Mouse (Mus musculus): ENCODE measurements around the gene Il11ra1.
"Not testable (repeated sequence)": the region's sequence is repeated elsewhere in the genome, so short reads cannot be mapped to it uniquely, and the experiment has no call there.

The Il11ra1 gene

GRCm38 (mm10) chr4:41699783-41700182 lies at the start of gene Il11ra1:
Gene Il11ra1 (plus strand): TSS chr4:41699989.
- not testable (repeated sequence) for DNase-seq

- DNase-seq, result peak; percentile 89
Observed at GRCm38 (mm10) chr4:41653296-41653695, 46.5 kb upstream of the Il11ra1 start.

GRCm38 (mm10) chr4:41653730-41654129 lies 46.1 kb upstream of the Il11ra1 start:
- DNase-seq, result no peak

DNA sequence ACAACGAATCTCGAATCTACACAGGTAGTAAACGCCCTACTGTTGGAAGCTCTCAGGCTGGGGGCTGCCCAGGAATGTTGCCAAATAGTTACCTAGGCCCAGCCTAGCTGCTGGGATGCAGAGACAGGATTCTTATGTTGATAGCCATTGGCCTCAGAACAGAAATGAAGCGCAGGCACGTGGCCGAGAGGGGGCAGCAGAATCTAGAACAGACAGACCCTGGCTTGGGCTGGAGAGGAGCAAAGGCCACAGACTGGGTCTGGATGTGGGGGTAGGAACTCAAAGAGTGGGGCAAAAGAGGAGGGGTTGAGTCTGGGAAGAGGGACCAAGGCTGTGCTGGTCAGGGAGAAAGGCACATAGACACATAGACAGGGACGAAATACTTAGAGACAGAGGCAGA lies 45.6 kb upstream of the Il11ra1 start:
- peak; percentile 82 for DNase-seq

DNA sequence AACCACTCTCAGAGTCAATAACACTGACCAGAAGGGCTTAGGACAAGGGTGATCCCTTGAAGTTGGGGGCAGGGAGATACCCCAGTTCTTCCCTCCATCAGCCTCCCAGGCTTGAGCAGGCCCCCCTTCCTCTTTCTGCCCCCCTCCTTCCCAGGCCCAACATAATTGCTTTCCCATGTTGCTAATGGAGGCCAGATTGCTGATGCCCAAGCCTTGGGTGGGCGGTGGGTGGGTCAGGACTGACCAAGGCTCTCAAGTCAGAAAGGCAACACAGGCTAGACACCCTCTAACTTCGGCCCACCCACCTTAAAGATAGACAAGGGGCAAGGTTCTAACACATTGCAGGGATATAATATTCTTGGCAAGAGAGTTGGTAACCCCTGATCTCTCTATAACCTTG lies 44.3 kb upstream of the Il11ra1 start:
- DNase-seq, result no peak

DNA sequence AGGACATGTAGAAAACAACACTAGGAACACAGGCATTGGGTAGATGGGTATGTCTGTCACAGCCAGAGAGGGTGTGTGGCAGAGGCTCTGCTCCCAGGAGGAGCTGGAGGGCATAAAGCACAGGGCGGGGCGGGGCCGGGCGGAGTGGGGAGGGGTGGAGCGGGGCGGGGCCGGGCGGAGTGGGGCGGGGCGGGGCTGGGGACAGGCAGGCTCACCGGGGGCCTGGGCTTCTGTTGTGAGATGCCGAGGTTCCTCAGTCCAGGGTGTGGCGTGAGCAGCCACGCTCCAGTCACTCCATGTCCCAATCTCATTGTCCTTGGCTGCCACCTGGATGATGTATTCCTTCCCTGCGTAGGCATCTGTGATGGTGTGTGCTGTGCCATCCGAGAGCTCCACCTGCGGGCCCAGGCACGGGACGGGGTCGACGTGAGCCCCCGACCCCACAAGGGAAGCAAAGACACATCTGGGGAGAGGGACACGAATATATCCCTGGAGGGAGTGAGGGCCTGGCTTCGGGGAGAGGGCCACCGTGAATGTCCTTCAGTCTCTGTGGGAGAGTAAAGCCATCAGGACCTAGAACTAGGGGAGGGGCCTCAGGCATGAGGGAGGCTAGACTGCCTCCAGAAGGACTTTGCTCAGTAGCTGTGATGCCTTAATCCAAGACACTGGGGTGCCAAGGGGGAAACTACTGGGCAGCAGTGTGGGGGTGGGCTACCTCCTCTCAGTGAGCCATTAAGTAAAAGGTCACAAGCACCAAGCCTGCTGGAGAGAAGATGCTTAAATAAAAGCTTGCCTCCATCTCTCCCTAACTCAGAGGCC lies 41.0 kb upstream of the Il11ra1 start:
- DNase-seq, result peak; percentile 51

DNA sequence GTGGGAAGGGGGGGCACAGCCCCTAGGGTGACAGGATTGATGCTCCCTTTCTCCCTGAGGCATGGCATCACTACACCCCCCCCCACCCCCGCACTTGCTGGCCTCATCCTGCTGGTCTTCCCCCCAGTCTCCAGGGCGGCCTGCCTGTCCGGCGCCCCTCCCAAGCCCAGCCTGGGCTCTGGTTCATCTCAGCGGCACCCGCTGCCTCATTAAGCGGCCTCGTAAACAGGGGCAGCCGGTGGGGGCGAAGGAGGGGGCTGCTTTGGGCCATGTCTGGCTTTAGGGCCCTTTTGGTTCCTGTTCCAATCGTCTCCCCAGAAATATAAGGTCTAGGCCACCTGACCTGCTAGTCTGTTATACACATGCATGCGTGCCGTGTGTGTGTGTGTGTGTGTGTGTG lies 40.2 kb upstream of the Il11ra1 start:
- peak; percentile 59 for DNase-seq

- DNase-seq, result peak; percentile 88
Observed at GRCm38 (mm10) chr4:41660851-41661430, 38.8 kb upstream of the Il11ra1 start.

- peak; percentile 51 for DNase-seq
Observed at GRCm38 (mm10) chr4:41662723-41663122, 37.1 kb upstream of the Il11ra1 start.

- peak; percentile 52 for DNase-seq
Observed at GRCm38 (mm10) chr4:41663614-41664013, 36.2 kb upstream of the Il11ra1 start.

DNA sequence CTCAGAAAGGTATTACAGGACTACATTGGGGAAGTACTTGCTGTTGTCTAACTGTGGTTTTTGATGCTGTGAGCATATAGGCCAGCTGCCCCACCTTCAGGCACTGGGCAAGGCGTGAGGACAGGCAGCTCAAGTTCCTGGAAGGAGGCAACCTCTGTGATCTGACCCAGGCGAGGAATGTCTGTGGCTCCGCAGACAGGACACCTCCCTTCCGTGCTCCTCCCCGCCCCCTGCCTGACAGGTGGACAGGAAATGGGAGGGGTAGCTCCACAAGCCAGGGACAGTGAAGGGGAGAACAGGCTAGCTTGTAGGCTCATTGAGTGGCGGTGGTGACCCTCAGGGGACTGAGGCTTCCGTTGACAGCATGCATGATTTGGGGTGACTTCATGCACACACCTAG lies 35.3 kb upstream of the Il11ra1 start:
- no peak for DNase-seq

DNA sequence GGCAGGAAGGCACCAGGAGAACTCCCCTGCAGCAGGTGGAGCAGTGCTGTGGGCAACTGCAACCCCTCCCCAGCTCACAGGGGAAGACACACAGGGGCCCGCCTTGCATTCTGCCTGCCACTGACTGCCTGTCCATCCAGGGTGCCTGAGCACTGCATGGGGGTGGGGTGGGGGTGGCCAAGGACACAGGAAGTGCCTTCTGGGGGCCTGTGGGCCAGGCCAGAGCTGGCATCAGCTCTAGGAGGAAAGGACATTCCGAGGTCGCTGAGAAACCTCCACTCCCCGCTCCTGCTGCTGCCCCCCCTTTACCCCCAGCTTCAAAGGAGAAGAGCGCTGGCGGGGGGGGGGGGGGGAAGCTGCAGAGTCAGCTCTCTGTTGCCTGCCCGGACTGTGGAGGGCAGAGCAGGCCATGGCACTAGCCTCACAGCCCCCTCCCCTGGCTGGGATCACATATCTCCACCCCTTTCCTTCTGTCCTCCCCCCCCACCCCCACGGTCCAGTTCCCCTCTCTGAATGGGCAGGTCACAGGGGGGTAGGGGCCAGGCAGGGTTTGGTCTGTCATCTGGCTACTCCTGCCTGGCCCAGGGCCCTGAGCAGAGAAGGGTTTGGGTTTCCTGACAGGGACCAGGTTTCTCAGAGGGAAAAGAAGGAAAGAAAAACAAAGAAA lies 34.6 kb upstream of the Il11ra1 start:
- peak; percentile 65 for DNase-seq

DNA sequence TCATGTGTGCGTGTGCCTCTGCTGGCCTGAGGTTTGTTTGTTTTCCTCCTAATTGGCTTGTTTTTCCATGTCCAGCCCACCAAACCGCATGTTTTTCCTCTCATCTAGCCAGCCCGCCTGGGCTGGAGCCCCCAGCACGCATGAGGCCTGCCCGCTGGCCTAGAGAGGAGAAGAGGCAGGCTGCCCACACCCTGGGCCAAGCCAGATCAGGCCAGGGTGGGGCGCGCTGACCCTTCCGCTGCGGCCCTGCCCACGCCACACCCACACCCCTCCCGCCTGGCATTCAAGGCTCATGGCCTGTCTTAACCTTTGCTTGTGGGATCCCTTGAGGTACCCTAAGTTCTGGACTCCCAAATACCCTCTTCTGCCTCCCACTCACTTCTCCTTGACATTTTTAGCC lies 33.1 kb upstream of the Il11ra1 start:
- no peak for DNase-seq

DNA sequence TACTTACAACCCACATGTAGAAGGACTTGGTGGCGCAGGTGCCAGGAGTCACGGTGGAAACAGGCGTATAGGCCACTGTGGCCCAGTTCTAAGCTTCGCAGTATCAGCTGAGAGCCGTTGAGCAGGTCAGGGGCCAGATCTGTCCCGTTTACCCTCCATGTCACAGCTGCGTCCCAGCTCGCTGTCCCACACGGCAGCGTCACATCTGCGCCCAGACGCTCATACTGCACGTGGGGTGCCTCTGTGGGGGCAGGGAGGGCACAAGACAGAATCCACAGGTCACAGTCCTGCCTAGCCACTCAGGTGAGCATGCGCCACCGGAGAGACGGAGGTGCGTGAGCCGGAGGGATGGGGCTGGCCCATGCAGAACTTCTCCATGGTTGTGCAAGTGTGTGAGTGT lies 29.0 kb upstream of the Il11ra1 start:
- no peak for DNase-seq

- no peak for DNase-seq
Observed at GRCm38 (mm10) chr4:41671500-41671899, 28.3 kb upstream of the Il11ra1 start.

DNA sequence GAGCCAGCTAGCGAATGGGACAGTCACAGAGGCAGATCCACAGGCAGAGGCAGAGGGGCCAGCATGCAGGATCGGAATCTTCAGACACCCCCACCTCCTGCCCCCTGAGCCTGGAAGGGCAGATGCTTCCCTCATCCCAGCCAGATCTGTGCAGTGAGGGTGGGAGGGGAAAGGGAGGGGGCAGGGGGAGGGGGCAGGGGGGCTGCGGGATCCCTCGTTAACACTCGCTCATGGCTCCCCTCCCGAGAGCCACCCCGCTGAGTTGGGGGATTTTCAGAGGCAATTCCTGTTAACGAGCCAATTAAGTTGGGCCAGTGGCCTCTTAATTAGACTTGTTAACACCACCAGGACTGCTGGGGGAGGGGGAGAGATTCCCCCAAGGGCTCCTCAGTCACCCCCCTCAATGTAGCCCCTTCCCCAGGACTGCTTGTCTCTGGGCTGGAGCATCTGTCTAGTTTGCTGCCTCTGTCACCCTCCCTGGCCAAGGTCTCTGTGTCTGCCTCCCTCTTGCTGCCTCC lies 27.8 kb upstream of the Il11ra1 start:
- DNase-seq, result peak; percentile 62

GRCm38 (mm10) chr4:41672522-41672963 lies 27.2 kb upstream of the Il11ra1 start:
- no peak for DNase-seq

DNA sequence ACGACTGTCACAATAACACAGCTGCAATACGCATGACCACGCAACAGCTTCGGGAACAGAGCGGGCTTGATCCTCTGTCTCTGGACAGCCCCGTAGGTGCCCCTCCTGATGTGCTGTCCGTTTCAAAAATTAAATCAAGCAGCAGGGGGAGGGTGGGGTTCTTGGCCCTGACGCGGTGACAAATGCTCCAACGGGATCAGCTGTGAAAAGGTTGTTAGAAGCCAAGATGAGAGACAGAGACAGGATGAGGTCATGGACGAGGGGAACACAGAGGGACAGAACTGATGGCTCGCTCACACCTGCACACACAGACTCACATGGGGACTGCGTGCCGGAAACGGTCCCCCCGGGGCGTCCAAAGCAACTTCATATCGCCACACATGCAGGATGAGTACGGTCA lies 26.6 kb upstream of the Il11ra1 start:
- DNase-seq, result no peak

DNA sequence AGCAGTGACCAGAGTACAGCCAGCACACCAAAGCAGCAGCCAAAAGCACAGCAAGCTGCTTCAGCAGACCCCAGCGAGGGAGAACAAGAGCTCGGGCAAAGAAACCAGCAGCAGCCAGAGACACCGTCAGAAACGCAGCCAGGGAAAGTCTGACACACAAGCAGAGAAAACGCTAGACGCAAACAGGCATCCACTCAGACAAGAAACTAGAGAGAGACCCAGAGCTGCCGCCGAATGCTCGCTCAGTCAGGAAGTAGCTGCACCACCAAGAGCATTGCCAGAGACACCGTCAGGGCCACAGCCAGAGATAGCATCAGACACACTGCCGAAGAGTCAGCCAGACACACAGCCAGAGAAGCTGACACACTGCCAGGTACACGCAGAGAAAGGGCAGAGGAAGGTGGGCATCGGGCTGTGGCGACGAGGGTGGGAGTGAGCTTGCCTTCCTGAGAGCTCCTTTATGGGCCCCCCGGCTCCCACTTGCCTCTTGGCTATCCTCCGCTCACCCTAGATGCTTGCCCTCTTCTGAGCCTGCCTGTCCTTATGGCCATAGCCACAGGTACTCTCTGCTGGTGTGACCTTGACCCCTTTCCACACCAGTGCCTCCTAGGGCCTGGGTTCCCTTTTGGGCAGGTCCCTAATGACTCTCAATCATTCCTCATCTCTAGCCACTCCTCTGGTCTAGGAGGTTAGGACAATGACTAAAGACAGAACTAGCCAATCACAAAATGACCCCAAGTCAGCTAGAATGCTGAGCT lies 23.4 kb upstream of the Il11ra1 start:
- DNase-seq, result no peak

DNA sequence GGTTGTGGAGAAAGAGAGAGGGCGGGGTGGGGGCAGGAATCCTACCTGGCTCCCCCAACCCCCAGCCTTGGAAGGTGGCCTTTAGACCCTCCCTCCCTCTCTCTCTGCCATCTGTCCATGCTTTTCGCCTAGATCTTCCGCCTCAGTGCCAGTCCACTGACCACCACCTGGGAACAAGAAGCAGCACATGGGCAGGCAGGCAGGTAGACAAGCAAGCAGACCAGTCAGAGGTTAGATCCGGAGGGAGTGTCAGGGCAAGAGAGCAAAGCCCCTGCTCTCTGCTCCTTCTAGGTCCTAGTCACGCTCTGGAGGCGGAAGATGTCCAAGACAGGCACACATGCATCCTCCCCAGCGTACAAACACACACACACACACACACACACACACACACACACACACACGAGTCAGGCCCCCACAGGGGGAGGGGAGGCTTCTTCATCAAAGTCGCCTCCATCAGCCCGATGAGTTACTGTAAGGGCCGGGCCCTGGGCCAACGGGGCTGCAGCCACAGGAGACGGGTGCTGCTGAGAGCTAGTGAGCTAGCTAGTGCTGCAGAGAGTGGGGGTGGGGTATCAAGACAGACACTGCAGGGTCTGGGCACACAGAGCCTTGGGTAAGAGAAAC lies 22.7 kb upstream of the Il11ra1 start:
- peak; percentile 44 for DNase-seq

GRCm38 (mm10) chr4:41678863-41679262 lies 20.9 kb upstream of the Il11ra1 start:
- no peak for DNase-seq

GRCm38 (mm10) chr4:41679291-41679690 lies 20.5 kb upstream of the Il11ra1 start:
- DNase-seq, result no peak

Data from embryo, embryonic 11 days (tissue).